Mouse (Mus musculus): ENCODE results near the gene Zfp638. TPM values are rescaled to one million over a fixed set of nuclear protein-coding genes. Genes with fewer than 3 reads are reported as not detected.
A peak's percentile ranks its signal among the peaks of the same experiment; 100 is the strongest.

Zfp638 gene
- polyA plus RNA-seq, 2 experiments, result 55.4 to 61.8 TPM

GRCm38 (mm10) chr6:83867598-83868585, 983 bp downstream of the Zfp638 start:
- 0 out of 2 replicates have a peak, but pooled peaks cover 3% of the 10 kb centered on the region for H3K27me3 ChIP-seq (ENCODE audit: control insufficient read depth, insufficient read depth, low read length)
- H3K4me3 ChIP-seq (replicated peaks; ENCODE audit: low read length), result peak overlapping the region; percentile 63
- peak; percentile 9 for DNase-seq (ENCODE audit: low spot score)
- TF ChIP-seq POLR2A (IDR thresholded peaks at IDR 0.05; ENCODE audit: borderline replicate concordance, extremely low read depth, insufficient read depth, insufficient read length), result no peak
- peaks cover 3% of the 10 kb centered on the region; the same call in 1 of the 2 replicates for H3K4me1 ChIP-seq (ENCODE audit: control insufficient read depth, insufficient read depth, low read length)
- peak overlapping the region; percentile 100 for H3K4me2 ChIP-seq (replicated peaks; ENCODE audit: low read depth, low read length, severe bottlenecking)
- no peak overlapping the region for H3K27ac ChIP-seq (replicated peaks; ENCODE audit: low read depth, low read length)
- no peaks in the 10 kb centered on the region for H3K36me3 ChIP-seq (ENCODE audit: control insufficient read depth, insufficient read depth, low read length)
- ATAC-seq (ENCODE audit: low FRiP score, low read depth), result no peak
- peak overlapping the region; percentile 50; the same call in 1 of the 2 replicates for H3K9ac ChIP-seq (ENCODE audit: low read depth, low read length, severe bottlenecking)
- no peaks in the 10 kb centered on the region for H3K9me3 ChIP-seq (ENCODE audit: control insufficient read depth, low read length)
- 4% methylated on average over 19 of the region's 19 CpGs for WGBS

GRCm38 (mm10) chr6:83879815-83880214, 12.9 kb downstream of the Zfp638 start:
- peak; percentile 79 for DNase-seq (ENCODE audit: low spot score)
- Histone ChIP-seq H3K9me3 (ENCODE audit: control insufficient read depth, low read length) (no peaks in the 10 kb centered on the region), H3K27me3 (ENCODE audit: control insufficient read depth, insufficient read depth, low read length) (no peaks in the 10 kb centered on the region), H3K4me2 (replicated peaks; ENCODE audit: low read depth, low read length, severe bottlenecking) (no peak overlapping the region), H3K4me1 (ENCODE audit: control insufficient read depth, insufficient read depth, low read length) (no peaks in the 10 kb centered on the region), H3K9ac (ENCODE audit: low read depth, low read length, severe bottlenecking) (no peak overlapping the region), H3K36me3 (ENCODE audit: control insufficient read depth, insufficient read depth, low read length) (no peaks in the 10 kb centered on the region), H3K27ac (replicated peaks; ENCODE audit: low read depth, low read length) (no peak overlapping the region), H3K4me3 (replicated peaks; ENCODE audit: low read length) (no peak overlapping the region)
- no peak for TF ChIP-seq POLR2A (IDR thresholded peaks at IDR 0.05; ENCODE audit: borderline replicate concordance, extremely low read depth, insufficient read depth, insufficient read length)
- no peak for ATAC-seq (ENCODE audit: low FRiP score, low read depth)
- 3% methylated on average over 4 of the region's 4 CpGs for WGBS

- no peak overlapping the region for H3K4me2 ChIP-seq (replicated peaks; ENCODE audit: low read depth, low read length, severe bottlenecking)
- no peaks in the 10 kb centered on the region for H3K9me3 ChIP-seq (ENCODE audit: control insufficient read depth, low read length)
- WGBS, result 79% methylated on average over 3 of the region's 3 CpGs
- DNase-seq (ENCODE audit: low spot score) (no peak), ATAC-seq (ENCODE audit: low FRiP score, low read depth) (no peak)
- no peak overlapping the region for H3K4me3 ChIP-seq (replicated peaks; ENCODE audit: low read length)
- H3K9ac ChIP-seq (ENCODE audit: low read depth, low read length, severe bottlenecking), result no peak overlapping the region
- H3K36me3 ChIP-seq (ENCODE audit: control insufficient read depth, insufficient read depth, low read length), result no peaks in the 10 kb centered on the region
- H3K27ac ChIP-seq (replicated peaks; ENCODE audit: low read depth, low read length), result no peak overlapping the region
- TF ChIP-seq POLR2A (IDR thresholded peaks at IDR 0.05; ENCODE audit: borderline replicate concordance, extremely low read depth, insufficient read depth, insufficient read length), result no peak
- H3K4me1 ChIP-seq (ENCODE audit: control insufficient read depth, insufficient read depth, low read length), result no peaks in the 10 kb centered on the region
- H3K27me3 ChIP-seq (ENCODE audit: control insufficient read depth, insufficient read depth, low read length), result no peaks in the 10 kb centered on the region
These were observed 19.9 kb downstream of the Zfp638 start for GRCm38 (mm10) chr6:83886789-83887188.

- Histone ChIP-seq H3K9me3 (ENCODE audit: control insufficient read depth, low read length) (no peaks in the 10 kb centered on the region), H3K27ac (replicated peaks; ENCODE audit: low read depth, low read length) (no peak overlapping the region), H3K4me2 (replicated peaks; ENCODE audit: low read depth, low read length, severe bottlenecking) (no peak overlapping the region), H3K9ac (ENCODE audit: low read depth, low read length, severe bottlenecking) (no peak overlapping the region), H3K4me1 (ENCODE audit: control insufficient read depth, insufficient read depth, low read length) (no peaks in the 10 kb centered on the region), H3K4me3 (replicated peaks; ENCODE audit: low read length) (no peak overlapping the region), H3K27me3 (ENCODE audit: control insufficient read depth, insufficient read depth, low read length) (no peaks in the 10 kb centered on the region), H3K36me3 (ENCODE audit: control insufficient read depth, insufficient read depth, low read length) (no peaks in the 10 kb centered on the region)
- no peak for TF ChIP-seq POLR2A (IDR thresholded peaks at IDR 0.05; ENCODE audit: borderline replicate concordance, extremely low read depth, insufficient read depth, insufficient read length)
- no peak for ATAC-seq (ENCODE audit: low FRiP score, low read depth)
- DNase-seq (ENCODE audit: low spot score), result no peak
- 62% methylated on average over 1 of the region's 1 CpGs for WGBS
These were observed 21.9 kb downstream of the Zfp638 start for GRCm38 (mm10) chr6:83888802-83889201.

GRCm38 (mm10) chr6:83890281-83891015, 23.5 kb downstream of the Zfp638 start:
- WGBS, result 33% methylated on average over 2 of the region's 2 CpGs
- Histone ChIP-seq H3K4me3 (replicated peaks; ENCODE audit: low read length) (no peak overlapping the region), H3K4me1 (ENCODE audit: control insufficient read depth, insufficient read depth, low read length) (no peaks in the 10 kb centered on the region), H3K9me3 (ENCODE audit: control insufficient read depth, low read length) (no peaks in the 10 kb centered on the region), H3K4me2 (replicated peaks; ENCODE audit: low read depth, low read length, severe bottlenecking) (no peak overlapping the region), H3K36me3 (ENCODE audit: control insufficient read depth, insufficient read depth, low read length) (no peaks in the 10 kb centered on the region), H3K27ac (replicated peaks; ENCODE audit: low read depth, low read length) (no peak overlapping the region), H3K9ac (ENCODE audit: low read depth, low read length, severe bottlenecking) (no peak overlapping the region), H3K27me3 (ENCODE audit: control insufficient read depth, insufficient read depth, low read length) (no peaks in the 10 kb centered on the region)
- ATAC-seq (ENCODE audit: low FRiP score, low read depth), result no peak
- DNase-seq (ENCODE audit: low spot score), result no peak
- TF ChIP-seq POLR2A (IDR thresholded peaks at IDR 0.05; ENCODE audit: borderline replicate concordance, extremely low read depth, insufficient read depth, insufficient read length), result no peak

Data from limb, embryonic 14.5 days (tissue).